Mouse (Mus musculus) CH12.LX (cell line): ENCODE data around the gene Csmd2.

ENCODE experiments used
- JUND ChIP-seq: conservative IDR thresholded peaks from 2 replicates; pipeline ENCODE4 v1.6.1; 2011; ENCODE audit warnings: low read depth, low read length, improper control_type of control experiment
- MAX ChIP-seq: IDR thresholded peaks from 2 replicates; pipeline ENCODE4 v1.6.1; 2011; ENCODE audit warnings: low read length, improper control_type of control experiment

- no peak for TF ChIP-seq JUND
- TF ChIP-seq MAX, result no peak
Measured at GRCm38 (mm10) chr4:128514496-128514895, 526.8 kb downstream of the Csmd2 start.
